Mouse (Mus musculus): ENCODE results near the gene Eed. TPM values are rescaled to one million over a fixed set of nuclear protein-coding genes. Genes with fewer than 3 reads are reported as not detected.
A peak's percentile ranks its signal among the peaks of the same experiment; 100 is the strongest.

Gene Eed
- polyA plus RNA-seq, 1 experiment from 2014 or later: 47.9 TPM

GRCm38 (mm10) chr7:90016930-90017588 is 36.3 kb upstream of the Eed start:
- Histone ChIP-seq H3K4me1 (ENCODE audit: control insufficient read depth, insufficient read depth, low read length) (no peaks in the 10 kb centered on the region), H3K27ac (ENCODE audit: low read length) (no peak overlapping the region), H3K4me3 (ENCODE audit: low read length) (no peak overlapping the region), H3K9ac (ENCODE audit: low read length) (no peak overlapping the region), H3K27me3 (ENCODE audit: control insufficient read depth, insufficient read depth, low read length) (no peaks in the 10 kb centered on the region), H3K36me3 (ENCODE audit: control insufficient read depth, insufficient read depth) (no peaks in the 10 kb centered on the region), H3K4me2 (ENCODE audit: low read depth, low read length) (no peak overlapping the region), H3K9me3 (replicated peaks; ENCODE audit: control insufficient read depth, low read length) (no peaks in the 10 kb centered on the region)
- WGBS: 29% methylated on average over 5 of the region's 5 CpGs
- ATAC-seq (replicated peaks; ENCODE audit: extremely low read depth, insufficient read depth, low FRiP score): no peak

DNA sequence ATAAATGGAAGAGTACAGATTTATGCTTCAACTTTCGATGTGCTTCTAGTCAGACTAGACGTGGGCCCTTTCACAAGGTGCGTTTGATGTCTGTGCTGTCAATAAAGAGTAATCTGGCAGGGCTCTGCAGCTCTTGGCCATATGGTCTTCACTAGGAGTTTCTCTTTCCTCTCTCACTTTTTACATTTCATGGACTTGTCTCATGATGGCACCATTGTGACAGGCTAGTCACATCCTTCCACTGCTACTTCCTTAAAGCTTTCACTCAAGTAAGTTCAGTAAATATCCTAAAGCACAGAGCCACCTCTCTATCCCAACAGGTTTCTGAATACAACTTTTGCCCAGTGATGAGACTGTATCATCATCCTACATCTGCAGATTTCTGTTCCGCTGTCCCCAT is 35.7 kb upstream of the Eed start:
- H3K4me2 ChIP-seq (ENCODE audit: low read depth, low read length): no peak overlapping the region
- no peaks in the 10 kb centered on the region for H3K9me3 ChIP-seq (replicated peaks; ENCODE audit: control insufficient read depth, low read length)
- no peak overlapping the region for H3K9ac ChIP-seq (ENCODE audit: low read length)
- no peak for ATAC-seq (replicated peaks; ENCODE audit: extremely low read depth, insufficient read depth, low FRiP score)
- H3K27ac ChIP-seq (ENCODE audit: low read length): no peak overlapping the region
- no peaks in the 10 kb centered on the region for H3K36me3 ChIP-seq (ENCODE audit: control insufficient read depth, insufficient read depth)
- 69% methylated on average over 4 of the region's 4 CpGs for WGBS
- H3K27me3 ChIP-seq (ENCODE audit: control insufficient read depth, insufficient read depth, low read length): no peaks in the 10 kb centered on the region
- no peak overlapping the region for H3K4me3 ChIP-seq (ENCODE audit: low read length)
- H3K4me1 ChIP-seq (ENCODE audit: control insufficient read depth, insufficient read depth, low read length): no peaks in the 10 kb centered on the region

- Histone ChIP-seq H3K9ac (ENCODE audit: low read length) (no peak overlapping the region), H3K27ac (ENCODE audit: low read length) (no peak overlapping the region), H3K27me3 (ENCODE audit: control insufficient read depth, insufficient read depth, low read length) (no peaks in the 10 kb centered on the region), H3K36me3 (ENCODE audit: control insufficient read depth, insufficient read depth) (no peaks in the 10 kb centered on the region), H3K4me2 (ENCODE audit: low read depth, low read length) (no peak overlapping the region), H3K4me1 (ENCODE audit: control insufficient read depth, insufficient read depth, low read length) (no peaks in the 10 kb centered on the region), H3K4me3 (ENCODE audit: low read length) (no peak overlapping the region), H3K9me3 (replicated peaks; ENCODE audit: control insufficient read depth, low read length) (no peaks in the 10 kb centered on the region)
- no peak for ATAC-seq (replicated peaks; ENCODE audit: extremely low read depth, insufficient read depth, low FRiP score)
- WGBS: 59% methylated on average over 8 of the region's 8 CpGs
Observed at GRCm38 (mm10) chr7:90006667-90007653, 26.2 kb upstream of the Eed start.

GRCm38 (mm10) chr7:90004781-90005180 is 24.0 kb upstream of the Eed start:
- H3K4me2 ChIP-seq (ENCODE audit: low read depth, low read length): no peak overlapping the region
- no peaks in the 10 kb centered on the region for H3K27me3 ChIP-seq (ENCODE audit: control insufficient read depth, insufficient read depth, low read length)
- H3K9me3 ChIP-seq (replicated peaks; ENCODE audit: control insufficient read depth, low read length): no peaks in the 10 kb centered on the region
- no peak overlapping the region for H3K4me3 ChIP-seq (ENCODE audit: low read length)
- ATAC-seq (replicated peaks; ENCODE audit: extremely low read depth, insufficient read depth, low FRiP score): no peak
- no peaks in the 10 kb centered on the region for H3K36me3 ChIP-seq (ENCODE audit: control insufficient read depth, insufficient read depth)
- no peak overlapping the region for H3K27ac ChIP-seq (ENCODE audit: low read length)
- 87% methylated on average over 3 of the region's 3 CpGs for WGBS
- H3K4me1 ChIP-seq (ENCODE audit: control insufficient read depth, insufficient read depth, low read length): no peaks in the 10 kb centered on the region
- no peak overlapping the region for H3K9ac ChIP-seq (ENCODE audit: low read length)

GRCm38 (mm10) chr7:90002375-90002774 is 21.6 kb upstream of the Eed start:
- no peak overlapping the region for H3K4me2 ChIP-seq (ENCODE audit: low read depth, low read length)
- peaks cover 3% of the 10 kb centered on the region; the same call in 1 of the 2 replicates for H3K4me1 ChIP-seq (ENCODE audit: control insufficient read depth, insufficient read depth, low read length)
- no peak overlapping the region for H3K27ac ChIP-seq (ENCODE audit: low read length)
- WGBS: 73% methylated on average over 2 of the region's 2 CpGs
- no peak overlapping the region for H3K4me3 ChIP-seq (ENCODE audit: low read length)
- no peaks in the 10 kb centered on the region for H3K36me3 ChIP-seq (ENCODE audit: control insufficient read depth, insufficient read depth)
- no peaks in the 10 kb centered on the region for H3K9me3 ChIP-seq (replicated peaks; ENCODE audit: control insufficient read depth, low read length)
- ATAC-seq (replicated peaks; ENCODE audit: extremely low read depth, insufficient read depth, low FRiP score): no peak
- no peaks in the 10 kb centered on the region for H3K27me3 ChIP-seq (ENCODE audit: control insufficient read depth, insufficient read depth, low read length)
- H3K9ac ChIP-seq (ENCODE audit: low read length): no peak overlapping the region

- Histone ChIP-seq H3K9ac (ENCODE audit: low read length) (no peak overlapping the region), H3K9me3 (replicated peaks; ENCODE audit: control insufficient read depth, low read length) (no peaks in the 10 kb centered on the region), H3K4me2 (ENCODE audit: low read depth, low read length) (no peak overlapping the region), H3K27me3 (ENCODE audit: control insufficient read depth, insufficient read depth, low read length) (no peaks in the 10 kb centered on the region), H3K4me3 (ENCODE audit: low read length) (no peak overlapping the region), H3K36me3 (ENCODE audit: control insufficient read depth, insufficient read depth) (no peaks in the 10 kb centered on the region), H3K4me1 (ENCODE audit: control insufficient read depth, insufficient read depth, low read length) (peaks cover 3% of the 10 kb centered on the region; the same call in 1 of the 2 replicates), H3K27ac (ENCODE audit: low read length) (no peak overlapping the region)
- WGBS: 89% methylated on average over 5 of the region's 5 CpGs
- ATAC-seq (replicated peaks; ENCODE audit: extremely low read depth, insufficient read depth, low FRiP score): no peak
Observed at GRCm38 (mm10) chr7:89999491-89999890, 18.7 kb upstream of the Eed start.

DNA sequence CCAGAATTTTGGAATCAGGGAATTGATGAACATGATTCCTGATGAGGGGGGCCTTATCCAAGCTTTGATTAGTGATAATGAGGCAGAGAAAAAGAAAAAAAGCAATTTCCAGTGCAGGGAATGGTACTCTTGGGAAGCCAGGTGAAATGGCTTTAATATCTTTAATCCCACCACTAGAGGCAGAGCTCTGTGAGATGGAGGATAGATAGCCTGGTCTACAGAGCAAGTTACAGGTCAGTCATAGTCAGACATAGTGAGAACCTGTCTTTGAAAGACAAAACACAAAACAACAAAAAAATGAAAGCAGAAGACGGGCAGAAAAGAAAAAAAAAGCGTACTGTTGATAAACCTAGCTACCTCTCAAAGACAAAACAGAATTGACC is 17.8 kb upstream of the Eed start:
- H3K27me3 ChIP-seq (ENCODE audit: control insufficient read depth, insufficient read depth, low read length): no peaks in the 10 kb centered on the region
- no peak overlapping the region for H3K9ac ChIP-seq (ENCODE audit: low read length)
- WGBS: 77% methylated on average over 2 of the region's 2 CpGs
- no peaks in the 10 kb centered on the region for H3K36me3 ChIP-seq (ENCODE audit: control insufficient read depth, insufficient read depth)
- no peak overlapping the region for H3K4me2 ChIP-seq (ENCODE audit: low read depth, low read length)
- H3K4me3 ChIP-seq (ENCODE audit: low read length): no peak overlapping the region
- no peak overlapping the region for H3K27ac ChIP-seq (ENCODE audit: low read length)
- H3K4me1 ChIP-seq (ENCODE audit: control insufficient read depth, insufficient read depth, low read length): peaks cover 3% of the 10 kb centered on the region; the same call in 1 of the 2 replicates
- ATAC-seq (replicated peaks; ENCODE audit: extremely low read depth, insufficient read depth, low FRiP score): no peak
- no peaks in the 10 kb centered on the region for H3K9me3 ChIP-seq (replicated peaks; ENCODE audit: control insufficient read depth, low read length)

DNA sequence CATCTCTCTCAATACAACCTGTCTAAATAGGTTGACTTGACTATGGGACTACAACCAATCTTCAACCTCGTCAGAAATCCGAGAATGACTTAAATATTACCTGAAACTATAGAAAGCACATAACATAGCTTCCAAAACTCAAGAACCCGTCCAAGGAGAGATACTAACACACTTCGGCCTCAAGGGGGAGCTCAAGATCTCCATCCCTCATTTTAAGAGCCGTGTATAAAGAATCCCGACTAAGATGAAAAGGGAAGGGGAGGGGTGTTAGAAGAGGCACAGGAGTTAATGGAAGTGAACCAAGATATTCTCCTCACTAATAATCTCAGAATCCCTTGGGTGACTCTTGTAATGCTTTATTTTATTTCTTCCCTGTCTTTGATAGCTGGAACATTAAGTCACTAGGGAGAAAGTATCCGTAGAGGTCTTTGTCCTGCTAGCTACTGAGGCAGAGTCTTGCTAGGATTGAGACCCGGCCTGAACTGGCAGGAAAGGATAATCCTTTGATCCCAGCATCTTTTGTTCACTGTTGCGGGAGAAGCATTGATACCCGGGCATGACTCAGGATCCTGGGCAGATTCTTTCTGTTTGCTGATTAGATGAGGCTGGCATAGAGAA is 17.3 kb upstream of the Eed start:
- H3K9ac ChIP-seq (ENCODE audit: low read length): no peak overlapping the region
- WGBS: 21% methylated on average over 10 of the region's 10 CpGs
- ATAC-seq (replicated peaks; ENCODE audit: extremely low read depth, insufficient read depth, low FRiP score): 0 out of 2 replicates have a peak, but pooled peaks have one; percentile 18

More for the DNA sequence above, 17.3 kb upstream of the Eed start:
- Histone ChIP-seq H3K4me3 (ENCODE audit: low read length) (no peak overlapping the region), H3K4me2 (ENCODE audit: low read depth, low read length) (peak overlapping the region; percentile 21; the same call in 1 of the 2 replicates), H3K4me1 (ENCODE audit: control insufficient read depth, insufficient read depth, low read length) (peaks cover 3% of the 10 kb centered on the region; the same call in 1 of the 2 replicates), H3K9me3 (replicated peaks; ENCODE audit: control insufficient read depth, low read length) (no peaks in the 10 kb centered on the region), H3K27me3 (ENCODE audit: control insufficient read depth, insufficient read depth, low read length) (no peaks in the 10 kb centered on the region), H3K36me3 (ENCODE audit: control insufficient read depth, insufficient read depth) (no peaks in the 10 kb centered on the region), H3K27ac (ENCODE audit: low read length) (no peak overlapping the region)

Measured in heart, embryonic 16.5 days (tissue).